Mouse (Mus musculus) E14TG2a.4 (cell line): Measurements from ENCODE around the gene Trmt11.
"Not testable (repeated sequence)": the region's sequence is repeated elsewhere in the genome, so short reads cannot be mapped to it uniquely, and the experiment has no call there.

Experiments used
- CTCF ChIP-seq: conservative IDR thresholded peaks from 2 replicates; pipeline ENCODE4 v1.5.1; 2014; ENCODE audit warnings: low read length
- POU5F1 ChIP-seq: IDR thresholded peaks from 2 replicates; pipeline ENCODE4 v1.6.1; 2014; ENCODE audit warnings: low read length, borderline replicate concordance

GRCm38 (mm10) chr10:30636474-30637154 lies 36.1 kb upstream of the Trmt11 start:
- TF ChIP-seq CTCF, POU5F1: not testable (repeated sequence)
